Mouse (Mus musculus) midbrain, embryonic 11.5 days (tissue): ENCODE data around the gene Ipo11. TPM values are rescaled to one million over a fixed set of nuclear protein-coding genes. Genes with fewer than 3 reads are reported as not detected.

Source experiments
- ATAC-seq: fragments of 200-750 bp; cut with Nextera tagmentation; 2 replicates; pipeline ENCODE4 v1.8.0; 2017; ENCODE audit warnings: moderate TSS enrichment, moderate library complexity; ENCODE audit not compliant: low FRiP score
- DNase-seq: peaks from one replicate; pipeline ENCODE4 v3.0.0; 2015; ENCODE audit warnings: low spot score; ENCODE audit errors: missing footprints
- H3K27ac ChIP-seq: fragments of 300-500 bp; sonication (generic); 2 replicates; pipeline ENCODE4 v1.5.1; 2014; ENCODE audit warnings: low read depth, low read length
- H3K27me3 ChIP-seq: fragments of 300-500 bp; sonication (generic); 2 replicates; pipeline ENCODE4 v1.6.1; 2014; ENCODE audit warnings: mild to moderate bottlenecking, low read length, moderate library complexity, mixed read lengths; ENCODE audit not compliant: control insufficient read depth, insufficient read depth
- H3K36me3 ChIP-seq: fragments of 300-500 bp; sonication (generic); 2 replicates; pipeline ENCODE4 v1.6.1; 2014; ENCODE audit warnings: mild to moderate bottlenecking, low read length, moderate library complexity, mixed read lengths; ENCODE audit not compliant: control insufficient read depth, insufficient read depth
- H3K4me1 ChIP-seq: fragments of 300-500 bp; sonication (generic); 2 replicates; pipeline ENCODE4 v1.6.1; 2014; ENCODE audit warnings: low read length; ENCODE audit not compliant: control insufficient read depth, insufficient read depth
- H3K4me2 ChIP-seq: fragments of 300-500 bp; sonication (generic); 2 replicates; pipeline ENCODE4 v1.6.1; 2014; ENCODE audit warnings: mild to moderate bottlenecking, moderate library complexity
- H3K4me3 ChIP-seq: fragments of 300-500 bp; sonication (generic); 2 replicates; pipeline ENCODE4 v1.5.1; 2014; ENCODE audit warnings: low read depth, low read length
- H3K9ac ChIP-seq: fragments of 300-500 bp; sonication (generic); 2 replicates; pipeline ENCODE4 v1.6.1; 2014; ENCODE audit warnings: low read length
- H3K9me3 ChIP-seq: fragments of 300-500 bp; sonication (generic); 2 replicates; pipeline ENCODE4 v1.6.1; 2016; ENCODE audit warnings: low read length; ENCODE audit not compliant: control insufficient read depth
- WGBS: fragments of 180-500 bp; shearing (Covaris S2); extraction: QIAGEN DNeasy Blood & Tissue Kit; methylation state at CpG from one replicate; pipeline ENCODE4 v1.1.7; 2014; 5-methylcytosine and 5-hydroxymethylcytosine counted together
- polyA plus RNA-seq: library from polyadenylated mRNA; unstranded; fragments of >200 nt; fragmentation: Nextera tagmentation; extraction: Ambion mirVana; gene quantifications from 2 replicates; pipeline ENCODE4 v1.2.1, GENCODE M21; 2014

The Ipo11 gene
- polyA plus RNA-seq, 1 experiment from 2014 or later, result 86.4 TPM

- Histone ChIP-seq H3K4me1 (no peaks in the 10 kb centered on the region), H3K4me2 (no peak overlapping the region), H3K9me3 (no peaks in the 10 kb centered on the region), H3K36me3 (no peaks in the 10 kb centered on the region), H3K27me3 (no peaks in the 10 kb centered on the region), H3K27ac (no peak overlapping the region), H3K4me3 (no peak overlapping the region), H3K9ac (no peak overlapping the region)
- ATAC-seq (peak; percentile 63; the same call in 1 of the 2 replicates), DNase-seq (peak; percentile 83)
- 79% methylated on average over 15 of the region's 15 CpGs for WGBS
These were observed 100.8 kb downstream of the Ipo11 start for GRCm38 (mm10) chr13:106835844-106836526.

GRCm38 (mm10) chr13:106830029-106830428 is 106.7 kb downstream of the Ipo11 start:
- Histone ChIP-seq H3K4me1 (no peaks in the 10 kb centered on the region), H3K9me3 (no peaks in the 10 kb centered on the region), H3K36me3 (no peaks in the 10 kb centered on the region), H3K27me3 (no peaks in the 10 kb centered on the region), H3K27ac (no peak overlapping the region), H3K4me3 (no peak overlapping the region), H3K4me2 (no peak overlapping the region), H3K9ac (no peak overlapping the region)
- WGBS, result 66% methylated on average over 6 of the region's 6 CpGs
- DNase-seq, result no peak
- no peak for ATAC-seq

- Histone ChIP-seq H3K4me1 (no peaks in the 10 kb centered on the region), H3K27ac (no peak overlapping the region), H3K4me2 (no peak overlapping the region), H3K9ac (no peak overlapping the region), H3K36me3 (no peaks in the 10 kb centered on the region), H3K4me3 (no peak overlapping the region), H3K27me3 (no peaks in the 10 kb centered on the region), H3K9me3 (no peaks in the 10 kb centered on the region)
- peak; percentile 47 for DNase-seq
- no peak for ATAC-seq
- 72% methylated on average over 12 of the region's 12 CpGs for WGBS
These were observed 107.3 kb downstream of the Ipo11 start for GRCm38 (mm10) chr13:106829327-106829997.

- H3K4me2 ChIP-seq, result no peak overlapping the region
- peak; percentile 41; the same call in 1 of the 2 replicates for ATAC-seq
- no peaks in the 10 kb centered on the region for H3K27me3 ChIP-seq
- peak; percentile 76 for DNase-seq
- no peaks in the 10 kb centered on the region for H3K4me1 ChIP-seq
- 82% methylated on average over 5 of the region's 5 CpGs for WGBS
- no peaks in the 10 kb centered on the region for H3K9me3 ChIP-seq
- H3K9ac ChIP-seq, result no peak overlapping the region
- H3K36me3 ChIP-seq, result no peaks in the 10 kb centered on the region
- no peak overlapping the region for H3K27ac ChIP-seq
- no peak overlapping the region for H3K4me3 ChIP-seq
These were observed 111.1 kb downstream of the Ipo11 start for GRCm38 (mm10) chr13:106825618-106826017.

GRCm38 (mm10) chr13:106823875-106824191 is 112.9 kb downstream of the Ipo11 start:
- peak; percentile 10 for DNase-seq
- Histone ChIP-seq H3K9ac (no peak overlapping the region), H3K4me2 (no peak overlapping the region), H3K36me3 (0 out of 2 replicates have a peak, but pooled peaks cover 2% of the 10 kb centered on the region), H3K9me3 (no peaks in the 10 kb centered on the region), H3K4me1 (no peaks in the 10 kb centered on the region), H3K27ac (no peak overlapping the region), H3K4me3 (no peak overlapping the region), H3K27me3 (no peaks in the 10 kb centered on the region)
- 91% methylated on average over 2 of the region's 2 CpGs for WGBS
- no peak for ATAC-seq

- 95% methylated on average over 12 of the region's 12 CpGs for WGBS
These were observed 113.5 kb downstream of the Ipo11 start for GRCm38 (mm10) chr13:106823121-106823874.

GRCm38 (mm10) chr13:106820149-106820548 is 116.6 kb downstream of the Ipo11 start:
- no peak for DNase-seq
- Histone ChIP-seq H3K4me2 (no peak overlapping the region), H3K9ac (no peak overlapping the region), H3K4me3 (no peak overlapping the region), H3K4me1 (no peaks in the 10 kb centered on the region), H3K9me3 (no peaks in the 10 kb centered on the region), H3K27ac (no peak overlapping the region), H3K27me3 (no peaks in the 10 kb centered on the region), H3K36me3 (0 out of 2 replicates have a peak, but pooled peaks cover 2% of the 10 kb centered on the region)
- no peak for ATAC-seq
- WGBS, result 93% methylated on average over 2 of the region's 2 CpGs

More at GRCm38 (mm10) chr13:106823121-106823874, 113.5 kb downstream of the Ipo11 start:
- Histone ChIP-seq H3K4me3 (no peak overlapping the region), H3K4me2 (no peak overlapping the region), H3K36me3 (0 out of 2 replicates have a peak, but pooled peaks cover 2% of the 10 kb centered on the region), H3K27ac (no peak overlapping the region), H3K9me3 (no peaks in the 10 kb centered on the region), H3K4me1 (no peaks in the 10 kb centered on the region), H3K9ac (no peak overlapping the region), H3K27me3 (no peaks in the 10 kb centered on the region)
- peak; percentile 73 for DNase-seq
- no peak for ATAC-seq

GRCm38 (mm10) chr13:106819749-106820148 is 117.0 kb downstream of the Ipo11 start:
- Histone ChIP-seq H3K27me3 (no peaks in the 10 kb centered on the region), H3K9me3 (no peaks in the 10 kb centered on the region), H3K4me3 (no peak overlapping the region), H3K36me3 (0 out of 2 replicates have a peak, but pooled peaks cover 2% of the 10 kb centered on the region), H3K27ac (no peak overlapping the region), H3K4me2 (no peak overlapping the region), H3K9ac (no peak overlapping the region), H3K4me1 (no peaks in the 10 kb centered on the region)
- DNase-seq (peak; percentile 41), ATAC-seq (no peak)
- 96% methylated on average over 4 of the region's 4 CpGs for WGBS

GRCm38 (mm10) chr13:106817066-106817465 is 119.7 kb downstream of the Ipo11 start:
- 92% methylated on average over 5 of the region's 5 CpGs for WGBS
- no peaks in the 10 kb centered on the region for H3K4me1 ChIP-seq
- H3K9me3 ChIP-seq, result no peaks in the 10 kb centered on the region
- H3K27me3 ChIP-seq, result no peaks in the 10 kb centered on the region
- no peak overlapping the region for H3K27ac ChIP-seq
- DNase-seq (peak; percentile 31), ATAC-seq (no peak)
- no peak overlapping the region for H3K4me2 ChIP-seq
- no peak overlapping the region for H3K4me3 ChIP-seq
- no peak overlapping the region for H3K9ac ChIP-seq
- 0 out of 2 replicates have a peak, but pooled peaks cover 2% of the 10 kb centered on the region for H3K36me3 ChIP-seq
